In the genomic region with DNA sequence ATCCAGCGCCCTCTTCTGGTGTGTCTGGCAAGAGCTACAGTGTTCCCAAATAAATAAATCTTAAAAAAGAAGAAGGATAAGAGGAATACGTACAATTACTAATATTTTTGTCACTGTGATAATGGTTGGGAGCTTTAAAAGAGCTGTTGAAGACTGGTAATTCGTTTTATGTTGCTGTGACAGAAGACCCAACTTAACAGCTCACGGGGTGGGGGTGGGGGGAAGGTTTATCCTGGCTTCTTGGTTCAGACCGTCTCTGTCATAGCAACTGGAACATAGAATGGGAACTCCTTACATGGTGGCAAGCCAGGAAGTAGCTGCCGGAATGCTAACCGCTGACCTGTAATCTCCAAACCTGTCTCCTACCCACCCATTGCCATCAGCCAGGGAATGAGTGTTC, we compare ENCODE assay signal across 8 mouse cellular contexts. TPM values are rescaled to one million over a fixed set of nuclear protein-coding genes. Genes with fewer than 3 reads are reported as not detected.
DNase-seq lines count a peak whose midpoint lies in the region; ATAC-seq and TF ChIP-seq lines count a peak whose summit lies in the region.

Tmem248 (plus strand) TSS at position 301 of the 400 bp plus-strand sequence.

- DNase-seq in CH12.LX (ENCODE audit: extremely low read depth) (no peak), ES-E14 (ENCODE audit: low read depth, low spot score) (no peak)
- DNase-seq in hindbrain, embryonic 10.5 days (ENCODE audit: low spot score), result no peak
- no peak for DNase-seq in liver, embryonic 11.5 days (ENCODE audit: low spot score)
- DNase-seq in urinary bladder, postnatal 4 days (ENCODE audit: low spot score in 2 of 2), result no peak
- DNase-seq in lung, postnatal 14 days, result no peak

- no peak; the same call in none of the 2 replicates for TF ChIP-seq RAD21 in CH12.LX (IDR thresholded peaks at IDR 0.05; ENCODE audit: low read depth, low read length)

- no peaks in the 10 kb centered on the region for H3K79me2 ChIP-seq in CH12.LX (replicated peaks; ENCODE audit: control insufficient read depth, extremely low read depth, insufficient read depth, poor library complexity, severe bottlenecking)

- TF ChIP-seq CTCF in CH12.LX (conservative IDR thresholded peaks at IDR 0.05 in 1 of 2, IDR thresholded peaks at IDR 0.05 in 1 of 2; ENCODE audit: low read depth in 2 of 2, low read length in 2 of 2), result peak in 1 of 2 experiments; percentile 34; a peak in 2 of 4 replicates

- TF ChIP-seq POLR2A in CH12.LX (IDR thresholded peaks at IDR 0.05; ENCODE audit: low read depth, low read length), result no peak

- H3K4me2 ChIP-seq in CH12.LX (ENCODE audit: insufficient read depth, low read depth, poor library complexity, severe bottlenecking), result no peak within 1 kb of the TSS
- H3K4me2 ChIP-seq in forebrain, embryonic 13.5 days, result no peak within 1 kb of the TSS
- no peak within 1 kb of the TSS for H3K4me2 ChIP-seq in liver, embryonic 11.5 days
- H3K4me2 ChIP-seq in stomach, embryonic 16.5 days (ENCODE audit: low read depth, low read length), result no peak within 1 kb of the TSS

- dilution Hi-C loops in CH12.LX (cut with MboI; ENCODE audit: extremely low pct_ligation_motif_present, extremely low pct_unique_long_range_greater_than_20kb, low sequenced_read_pairs), result no loop called here

- H3K36me3 ChIP-seq in CH12.LX (replicated peaks in 1 of 2; ENCODE audit: control insufficient read depth in 1 of 2, insufficient read depth in 1 of 2, low read length in 1 of 2) (peaks cover 19 to 41% of the 10 kb centered on the region in 2 experiments), ES-E14 (ENCODE audit: control insufficient read depth, insufficient read depth, low read length, poor library complexity, severe bottlenecking) (peaks cover 4% of the 10 kb centered on the region; the same call in 1 of the 2 replicates)
- peaks cover 29% of the 10 kb centered on the region for H3K36me3 ChIP-seq in forebrain, embryonic 13.5 days (ENCODE audit: poor library complexity, severe bottlenecking)
- peaks cover 33% of the 10 kb centered on the region for H3K36me3 ChIP-seq in hindbrain, embryonic 10.5 days
- peaks cover 11% of the 10 kb centered on the region; the same call in 1 of the 2 replicates for H3K36me3 ChIP-seq in liver, embryonic 11.5 days (ENCODE audit: control insufficient read depth, insufficient read depth, low read length)
- H3K36me3 ChIP-seq in stomach, embryonic 16.5 days (ENCODE audit: control insufficient read depth, insufficient read depth, low read length), result peaks cover 4% of the 10 kb centered on the region; the same call in 1 of the 2 replicates

- no peak for TF ChIP-seq EP300 in CH12.LX (IDR thresholded peaks at IDR 0.05; ENCODE audit: low read length)

- H3K4me3 ChIP-seq in CH12.LX (replicated peaks in 1 of 3; ENCODE audit: low read depth in 2 of 3, low read length in 2 of 3, poor library complexity in 1 of 3) (no peak within 1 kb of the TSS), ES-E14 (ENCODE audit: insufficient read depth in 1 of 2, low read depth in 1 of 2, low read length in 2 of 2, poor library complexity in 1 of 2, severe bottlenecking in 1 of 2) (no peak within 1 kb of the TSS)
- H3K4me3 ChIP-seq in forebrain, embryonic 13.5 days, result no peak within 1 kb of the TSS
- no peak within 1 kb of the TSS for H3K4me3 ChIP-seq in hindbrain, embryonic 10.5 days
- no peak within 1 kb of the TSS for H3K4me3 ChIP-seq in liver, embryonic 11.5 days (ENCODE audit: low read depth, low read length)
- H3K4me3 ChIP-seq in stomach, embryonic 16.5 days (replicated peaks; ENCODE audit: low read length), result no peak within 1 kb of the TSS

- peaks cover 0 to 7% of the 10 kb centered on the region in 2 experiments; a peak in 2 of 4 replicates for H3K4me1 ChIP-seq in CH12.LX (ENCODE audit: control insufficient read depth in 1 of 2, insufficient read depth in 2 of 2)
- peaks cover 0 to 9% of the 10 kb centered on the region in 2 experiments; a peak in 3 of 4 replicates for H3K4me1 ChIP-seq in ES-E14 (ENCODE audit: control insufficient read depth in 2 of 2, insufficient read depth in 2 of 2, low read length in 2 of 2, poor library complexity in 1 of 2)
- peaks cover 9% of the 10 kb centered on the region for H3K4me1 ChIP-seq in forebrain, embryonic 13.5 days
- peaks cover 10% of the 10 kb centered on the region for H3K4me1 ChIP-seq in hindbrain, embryonic 10.5 days (replicated peaks)
- peaks cover 5% of the 10 kb centered on the region; the same call in 1 of the 2 replicates for H3K4me1 ChIP-seq in liver, embryonic 11.5 days (replicated peaks; ENCODE audit: control insufficient read depth, insufficient read depth, low read length)
- H3K4me1 ChIP-seq in stomach, embryonic 16.5 days (ENCODE audit: control insufficient read depth, insufficient read depth, low read length), result 0 out of 2 replicates have a peak, but pooled peaks cover 6% of the 10 kb centered on the region

- in situ Hi-C loops in CH12.LX (cut with MboI; ENCODE audit: low pct_ligation_motif_present, low pct_unique_long_range_greater_than_20kb, low sequenced_read_pairs) (no loop called here), ES-E14 (cut with MboI; ENCODE audit: low sequenced_read_pairs in 2 of 2, unreplicated experiment in 2 of 2) (no loop called here)

- H3K9ac ChIP-seq in CH12.LX (ENCODE audit: insufficient read depth, low read depth) (no peak within 1 kb of the TSS), ES-E14 (ENCODE audit: insufficient read depth, low read depth, low read length, poor library complexity, severe bottlenecking) (no peak within 1 kb of the TSS)
- no peak within 1 kb of the TSS for H3K9ac ChIP-seq in forebrain, embryonic 13.5 days
- H3K9ac ChIP-seq in liver, embryonic 11.5 days (ENCODE audit: low read depth, low read length), result no peak within 1 kb of the TSS
- H3K9ac ChIP-seq in stomach, embryonic 16.5 days (ENCODE audit: low read length), result no peak within 1 kb of the TSS

- ATAC-seq in forebrain, embryonic 13.5 days, result no peak
- no peak for ATAC-seq in liver, embryonic 11.5 days (replicated peaks; ENCODE audit: low FRiP score)
- ATAC-seq in stomach, embryonic 16.5 days (ENCODE audit: insufficient read depth, low FRiP score), result no peak

- H3K27ac ChIP-seq in CH12.LX (ENCODE audit: insufficient read depth, low read depth) (no peak within 1 kb of the TSS), ES-E14 (ENCODE audit: insufficient read depth, low read depth, low read length, poor library complexity, severe bottlenecking) (no peak within 1 kb of the TSS)
- H3K27ac ChIP-seq in forebrain, embryonic 13.5 days, result no peak within 1 kb of the TSS
- no peak within 1 kb of the TSS for H3K27ac ChIP-seq in hindbrain, embryonic 10.5 days
- no peak within 1 kb of the TSS for H3K27ac ChIP-seq in liver, embryonic 11.5 days (ENCODE audit: low read depth, low read length)
- no peak within 1 kb of the TSS for H3K27ac ChIP-seq in stomach, embryonic 16.5 days (ENCODE audit: low read length)

- WGBS in forebrain, embryonic 13.5 days, result 84% methylated on average over 7 of the region's 7 CpGs
- 86% methylated on average over 7 of the region's 7 CpGs for whole genome bisulfite sequencing in hindbrain, embryonic 10.5 days
- 77% methylated on average over 7 of the region's 7 CpGs for WGBS in liver, embryonic 11.5 days
- 83% methylated on average over 7 of the region's 7 CpGs for WGBS in stomach, embryonic 16.5 days

- no peaks in the 10 kb centered on the region for H3K27me3 ChIP-seq in CH12.LX (replicated peaks)
- no peaks in the 10 kb centered on the region for H3K27me3 ChIP-seq in forebrain, embryonic 13.5 days
- no peaks in the 10 kb centered on the region for H3K27me3 ChIP-seq in hindbrain, embryonic 10.5 days (ENCODE audit: insufficient read depth, poor library complexity, severe bottlenecking)
- no peaks in the 10 kb centered on the region for H3K27me3 ChIP-seq in liver, embryonic 11.5 days (replicated peaks; ENCODE audit: control insufficient read depth, insufficient read depth, low read length)
- H3K27me3 ChIP-seq in stomach, embryonic 16.5 days (ENCODE audit: control insufficient read depth, insufficient read depth, low read length), result no peaks in the 10 kb centered on the region

- H3K9me3 ChIP-seq in CH12.LX (replicated peaks; ENCODE audit: low read length) (no peaks in the 10 kb centered on the region), ES-E14 (ENCODE audit: control insufficient read depth, insufficient read depth, low read depth, low read length) (no peaks in the 10 kb centered on the region)
- H3K9me3 ChIP-seq in forebrain, embryonic 13.5 days (replicated peaks), result no peaks in the 10 kb centered on the region
- 0 out of 2 replicates have a peak, but pooled peaks cover 7% of the 10 kb centered on the region for H3K9me3 ChIP-seq in hindbrain, embryonic 10.5 days
- no peaks in the 10 kb centered on the region for H3K9me3 ChIP-seq in liver, embryonic 11.5 days (ENCODE audit: control insufficient read depth, low read length)
- no peaks in the 10 kb centered on the region for H3K9me3 ChIP-seq in stomach, embryonic 16.5 days (replicated peaks; ENCODE audit: control insufficient read depth, low read length)

TF ChIP-seq in CH12.LX, 34 proteins besides CTCF, POLR2A, EP300 and RAD21 (continues in another document):
- TF ChIP-seq GABPA (IDR thresholded peaks at IDR 0.05; ENCODE audit: insufficient replicate concordance, low read depth, low read length) (no peak), ZC3H11A (IDR thresholded peaks at IDR 0.05; ENCODE audit: low read depth, low read length) (no peak), POLR2AphosphoS2 (IDR thresholded peaks at IDR 0.05; ENCODE audit: low read depth, low read length) (no peak), RCOR1 (conservative IDR thresholded peaks at IDR 0.05; ENCODE audit: low read depth, low read length) (no peak), PAX5 (IDR thresholded peaks at IDR 0.05; ENCODE audit: low read length) (no peak), ELF1 (IDR thresholded peaks at IDR 0.05; ENCODE audit: low read depth, low read length) (no peak)

TF ChIP-seq in ES-E14, 5 proteins besides CTCF, POLR2A, EP300 and RAD21:
- no peak for TF ChIP-seq ZNF384 (IDR thresholded peaks at IDR 0.05; ENCODE audit: low read depth, low read length)
- TF ChIP-seq HCFC1 (IDR thresholded peaks at IDR 0.05; ENCODE audit: borderline replicate concordance, insufficient read depth, low read length), result no peak
- TF ChIP-seq ZC3H11A (IDR thresholded peaks at IDR 0.05; ENCODE audit: borderline replicate concordance, low read depth, low read length), result no peak
- no peak for TF ChIP-seq CHD2 (IDR thresholded peaks at IDR 0.05; ENCODE audit: low read depth, low read length)
- TF ChIP-seq MAFK (IDR thresholded peaks at IDR 0.05; ENCODE audit: insufficient read depth, low read depth, low read length), result no peak

RNA-seq across cellular contexts. Expression of gene Tmem248, which starts in this region (rescaled TPM):
- total RNA-seq in CH12.LX (2012; rRNA removed) (82.9 and 100 TPM in 2 replicates), CH12.LX (2014; rRNA removed) (72.1 and 77.6 TPM in 2 replicates), ES-E14 (2012; rRNA removed) (83.1 and 92.9 TPM in 2 replicates)
- 80.9 and 87.7 TPM in 2 replicates for polyA plus RNA-seq in CH12.LX (2012; ENCODE audit: insufficient read length, low read depth)
- 21.8 and 22.3 TPM in 2 replicates for polyA plus RNA-seq in forebrain, embryonic 13.5 days (2015; fragmentation: Nextera tagmentation; extraction: Ambion mirVana)
- polyA plus RNA-seq in hindbrain, embryonic 10.5 days (2016; fragmentation: Nextera tagmentation; extraction: Ambion mirVana), result 33.6 and 38.0 TPM in 2 replicates
- polyA plus RNA-seq in liver, embryonic 11.5 days (2014; fragmentation: Nextera tagmentation; extraction: Ambion mirVana), result 43.3 and 49.0 TPM in 2 replicates
- 31.8 and 36.6 TPM in 2 replicates for polyA plus RNA-seq in stomach, embryonic 16.5 days (2015; fragmentation: Nextera tagmentation; extraction: Ambion mirVana)
